Mouse (Mus musculus) MEL (cell line): Measurements from ENCODE around the gene Nanos3.

ENCODE experiments used
- CTCF ChIP-seq, 3 experiments: IDR thresholded peaks in 2 of 3; conservative IDR thresholded peaks in 1 of 3; 2 replicates each; pipeline ENCODE4 v1.5.1; 2011 to 2012; ENCODE audit warnings: low read length in 3 of 3, low read depth in 2 of 3, mild to moderate bottlenecking in 2 of 3, improper control_type of control experiment in 1 of 3, inconsistent platforms in 1 of 3, mixed read lengths in 1 of 3, moderate library complexity in 1 of 3; ENCODE audit not compliant: control insufficient read depth in 1 of 3, insufficient read depth in 1 of 3, poor library complexity in 1 of 3, severe bottlenecking in 1 of 3
- E2F4 ChIP-seq: IDR thresholded peaks from 2 replicates; pipeline ENCODE4 v1.6.1; 2011; ENCODE audit warnings: low read depth, low read length, improper control_type of control experiment, borderline replicate concordance
- ELF1 ChIP-seq: IDR thresholded peaks from 2 replicates; pipeline ENCODE4 v1.6.1; 2014; ENCODE audit warnings: low read depth, mild to moderate bottlenecking, inconsistent platforms, low read length, improper control_type of control experiment, moderate library complexity
- JUND ChIP-seq: IDR thresholded peaks from 2 replicates; pipeline ENCODE4 v1.6.1; 2011; ENCODE audit warnings: low read depth, mild to moderate bottlenecking, improper control_type of control experiment, low read length
- NRF1 ChIP-seq: IDR thresholded peaks from 2 replicates; pipeline ENCODE4 v1.6.1; 2014; ENCODE audit warnings: low read depth, mild to moderate bottlenecking, inconsistent platforms, low read length, improper control_type of control experiment, moderate library complexity; ENCODE audit not compliant: poor library complexity, insufficient read depth, severe bottlenecking
- POLR2A ChIP-seq, 2 experiments: IDR thresholded peaks; 2 replicates each; pipeline ENCODE4 v1.6.1; 2011 to 2012; ENCODE audit warnings: low read length in 2 of 2, mild to moderate bottlenecking in 2 of 2, control low read depth in 1 of 2, improper control_type of control experiment in 1 of 2, low read depth in 1 of 2, moderate library complexity in 1 of 2; ENCODE audit not compliant: control insufficient read depth in 1 of 2, insufficient read depth in 1 of 2, poor library complexity in 1 of 2
- POLR2AphosphoS5 ChIP-seq: IDR thresholded peaks from 2 replicates; pipeline ENCODE4 v1.6.1; 2012; ENCODE audit warnings: low read depth, borderline replicate concordance, mild to moderate bottlenecking, inconsistent platforms, low read length, moderate library complexity, mixed read lengths
- RAD21 ChIP-seq: IDR thresholded peaks from 2 replicates; pipeline ENCODE4 v1.6.1; 2011; ENCODE audit warnings: mild to moderate bottlenecking, low read depth, low read length, improper control_type of control experiment
- TCF12 ChIP-seq: IDR thresholded peaks from 2 replicates; pipeline ENCODE4 v1.6.1; 2014; ENCODE audit warnings: low read depth, mild to moderate bottlenecking, inconsistent platforms, low read length, improper control_type of control experiment, moderate library complexity

- TF ChIP-seq POLR2A (IDR thresholded peaks at IDR 0.05; ENCODE audit: control insufficient read depth in 1 of 2, insufficient read depth in 1 of 2, low read depth in 1 of 2, low read length in 2 of 2, poor library complexity in 1 of 2) (no peak), NRF1 (no peak), CTCF (IDR thresholded peaks at IDR 0.05 in 2 of 3, conservative IDR thresholded peaks at IDR 0.05 in 1 of 3; ENCODE audit: control insufficient read depth in 1 of 3, insufficient read depth in 1 of 3, low read depth in 2 of 3, low read length in 3 of 3, poor library complexity in 1 of 3, severe bottlenecking in 1 of 3) (no peak), POLR2AphosphoS5 (no peak), RAD21 (no peak), E2F4 (no peak), TCF12 (no peak), JUND (no peak), ELF1 (no peak)
These were observed 13.9 kb upstream of the Nanos3 start for GRCm38 (mm10) chr8:84198871-84199270.
